Mouse (Mus musculus) adrenal gland, postnatal 25 days (tissue): ENCODE measurements around the gene Ift122. TPM values are rescaled to one million over a fixed set of nuclear protein-coding genes. Genes with fewer than 3 reads are reported as not detected.

Source experiments
- DNase-seq: peaks from one replicate; pipeline ENCODE4 v3.0.0; 2021; ENCODE audit warnings: mixed read lengths
- total RNA-seq: library from RNA; stranded (reverse); gene quantifications from 2 replicates; pipeline ENCODE4 v1.2.3, GENCODE M21; 2021

Ift122 gene
- total RNA-seq, 1 experiment from 2014 or later = 19.2 TPM

DNA sequence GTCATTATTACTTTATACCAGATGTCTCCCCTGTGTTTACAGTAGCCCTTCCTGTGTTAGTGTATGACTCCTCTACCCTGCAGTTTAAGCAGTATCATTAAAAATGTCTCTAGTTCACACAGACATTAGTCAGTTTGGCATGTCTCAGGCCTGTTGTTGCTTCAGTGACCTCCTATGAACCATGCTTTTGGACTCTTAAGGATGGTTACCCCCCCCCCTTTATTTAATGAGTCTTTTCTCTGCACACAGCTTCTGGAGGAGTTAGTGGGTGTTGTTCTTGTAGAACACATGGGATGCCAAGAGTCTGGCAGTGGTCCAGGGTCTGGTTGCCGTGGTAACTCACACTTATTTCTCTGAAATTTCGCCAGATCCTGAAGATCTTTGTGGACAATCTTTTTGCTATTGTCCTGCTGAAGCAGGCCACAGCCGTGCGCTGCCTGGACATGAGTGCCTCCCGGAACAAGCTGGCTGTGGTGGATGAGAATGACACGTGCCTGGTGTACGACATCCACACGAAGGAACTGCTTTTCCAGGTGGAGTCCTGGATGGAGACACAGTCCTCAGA is 38.3 kb downstream of the Ift122 start:
- no peak for DNase-seq

- DNase-seq = no peak
Measured at GRCm38 (mm10) chr6:115892363-115892762, 39.1 kb downstream of the Ift122 start.

DNA sequence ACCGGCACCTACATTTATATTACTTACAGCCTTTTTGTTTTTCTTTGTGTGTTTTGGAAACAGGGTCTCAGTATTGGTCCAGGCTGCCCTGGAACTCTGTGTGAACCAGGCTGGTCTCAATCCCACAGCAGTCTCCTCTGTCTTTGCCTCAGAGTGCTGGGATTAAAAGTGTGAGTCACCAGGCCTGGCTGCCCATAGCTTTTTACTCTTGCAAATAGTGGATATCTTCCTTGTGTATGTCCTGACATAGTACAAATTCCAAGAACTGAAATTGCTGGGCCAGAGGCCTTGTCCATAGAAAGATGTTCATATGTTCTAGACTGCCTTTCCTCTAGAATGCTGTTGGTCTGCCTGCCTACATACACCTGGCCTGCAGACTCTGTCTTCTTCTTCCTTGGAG is 43.1 kb downstream of the Ift122 start:
- no peak for DNase-seq

DNA sequence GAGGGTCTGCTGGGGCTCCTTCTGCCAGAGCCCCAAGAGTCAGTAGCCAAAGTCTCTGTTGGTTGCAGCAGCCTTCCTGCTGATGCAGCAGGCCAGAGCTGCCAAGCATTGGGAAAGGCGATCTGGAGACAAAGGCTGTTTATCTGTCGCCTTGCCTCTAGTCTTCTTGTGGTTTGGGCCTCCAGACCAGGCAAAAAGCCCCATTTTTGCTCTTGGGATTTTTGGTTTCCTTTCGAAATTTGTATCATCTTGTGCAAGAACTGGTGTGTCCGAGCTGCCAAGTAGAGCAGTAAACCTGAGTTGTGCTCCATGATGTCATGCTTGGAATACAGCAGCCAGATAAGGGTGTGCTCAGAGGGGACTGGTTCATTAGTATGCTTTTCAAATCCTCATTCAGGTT is 43.8 kb downstream of the Ift122 start:
- DNase-seq = no peak

- no peak for DNase-seq
Measured at GRCm38 (mm10) chr6:115897926-115898520, 44.8 kb downstream of the Ift122 start.

- peak; percentile 78 for DNase-seq
Measured at GRCm38 (mm10) chr6:115901062-115901461, 47.8 kb downstream of the Ift122 start.

DNA sequence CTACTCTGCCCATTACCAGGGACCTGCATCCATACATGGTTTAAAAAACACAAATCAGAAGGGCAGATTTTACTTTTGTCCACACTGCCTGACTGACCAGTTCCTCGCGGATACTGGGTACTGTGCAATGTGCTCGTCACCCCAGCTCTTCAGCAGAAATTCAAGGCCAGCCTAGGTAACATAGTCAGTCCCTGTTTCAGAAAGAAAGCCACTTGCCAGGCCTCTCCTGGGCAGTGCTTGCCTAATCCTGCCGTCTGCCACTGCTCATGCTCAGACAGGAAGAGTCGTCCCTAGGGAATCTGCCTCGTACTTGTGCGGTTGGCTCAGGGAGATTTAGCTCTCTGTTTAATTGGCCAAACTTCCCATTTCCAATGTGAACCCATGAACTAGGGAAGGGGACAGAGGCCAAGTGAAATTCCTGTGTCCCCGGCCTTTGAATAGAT is 48.2 kb downstream of the Ift122 start:
- peak; percentile 51 for DNase-seq

- no peak for DNase-seq
Measured at GRCm38 (mm10) chr6:115902545-115902944, 49.3 kb downstream of the Ift122 start.

- no peak for DNase-seq
Measured at GRCm38 (mm10) chr6:115905568-115905967, 52.3 kb downstream of the Ift122 start.

GRCm38 (mm10) chr6:115906455-115906854 is 53.2 kb downstream of the Ift122 start:
- DNase-seq = no peak

GRCm38 (mm10) chr6:115906871-115907270 is 53.6 kb downstream of the Ift122 start:
- no peak for DNase-seq

- DNase-seq = no peak
Measured at GRCm38 (mm10) chr6:115908421-115908982, 55.2 kb downstream of the Ift122 start.

DNA sequence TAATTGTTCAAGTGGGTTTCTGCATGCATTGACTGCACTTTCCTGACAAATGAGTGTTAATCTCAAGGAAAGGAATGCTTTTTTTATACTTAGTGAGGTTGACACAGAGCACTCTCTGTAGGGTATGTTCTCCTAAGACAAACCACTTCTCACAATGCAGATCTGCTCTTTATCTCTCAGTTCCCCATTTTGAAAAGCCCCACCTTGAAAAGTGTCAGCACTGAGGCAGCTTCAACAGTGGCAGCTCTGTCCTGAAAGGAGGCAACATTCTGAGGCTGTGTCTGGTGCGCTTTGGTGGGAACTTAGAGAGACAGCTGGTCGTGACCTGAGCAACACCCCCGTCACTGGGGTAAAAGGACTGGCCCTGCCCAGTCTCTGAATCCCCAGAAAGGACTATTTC is 55.8 kb downstream of the Ift122 start:
- no peak for DNase-seq

GRCm38 (mm10) chr6:115909940-115910339 is 56.7 kb downstream of the Ift122 start:
- DNase-seq = peak; percentile 44

- DNase-seq = no peak
Measured at GRCm38 (mm10) chr6:115911763-115912162, 58.5 kb downstream of the Ift122 start.

DNA sequence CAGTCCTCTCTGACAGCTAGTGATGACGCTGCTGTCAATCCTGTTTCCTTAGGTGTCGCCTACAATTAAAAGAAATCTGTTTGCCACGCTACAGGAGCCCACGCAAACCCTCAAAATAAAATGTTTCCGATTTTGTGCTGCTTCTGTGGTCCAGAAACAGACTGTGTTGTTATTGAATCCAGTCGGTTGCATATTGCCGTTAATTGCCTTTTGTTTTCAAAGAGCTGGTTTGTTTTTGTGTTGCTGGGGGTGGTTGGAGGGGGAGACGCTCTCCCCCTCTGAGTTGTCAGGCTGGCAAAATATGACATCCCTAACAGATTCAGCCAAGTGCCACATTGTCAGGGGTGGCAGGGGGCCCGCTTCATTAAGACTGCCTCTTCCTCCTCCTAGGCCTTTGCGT is 60.2 kb downstream of the Ift122 start:
- DNase-seq = no peak

DNA sequence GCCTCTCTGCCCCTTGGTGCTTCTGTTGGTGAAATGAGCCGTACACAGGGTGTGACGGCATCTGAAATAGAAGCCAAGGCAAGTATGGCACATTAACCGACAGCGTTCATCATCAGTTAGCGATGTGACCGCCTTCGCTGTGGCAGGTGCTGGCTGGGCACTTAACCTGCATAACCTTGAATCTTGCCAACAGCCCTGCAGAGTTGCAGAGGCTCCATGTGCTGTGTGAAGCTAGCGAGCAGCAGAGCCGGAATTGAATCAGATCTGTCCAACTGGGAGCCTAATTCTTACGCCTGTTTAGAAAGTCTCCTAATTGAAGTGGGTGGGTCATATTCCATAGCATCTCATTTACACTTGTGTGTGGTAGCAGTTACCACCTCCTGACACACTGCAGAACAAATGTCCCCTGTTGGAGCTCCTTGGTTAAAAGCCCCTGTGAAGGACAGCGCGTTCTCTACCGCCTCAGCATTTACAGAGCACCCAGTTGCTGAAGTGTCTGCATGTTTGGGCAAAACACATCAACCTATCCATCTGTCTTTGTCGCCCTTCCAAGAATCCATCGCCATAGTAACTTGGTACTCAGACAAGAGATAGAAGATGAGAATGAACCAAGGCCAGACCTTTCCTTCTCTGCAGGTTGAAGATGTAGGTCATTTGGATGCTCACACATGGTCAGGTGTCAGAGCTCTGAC is 61.4 kb downstream of the Ift122 start:
- no peak for DNase-seq

DNA sequence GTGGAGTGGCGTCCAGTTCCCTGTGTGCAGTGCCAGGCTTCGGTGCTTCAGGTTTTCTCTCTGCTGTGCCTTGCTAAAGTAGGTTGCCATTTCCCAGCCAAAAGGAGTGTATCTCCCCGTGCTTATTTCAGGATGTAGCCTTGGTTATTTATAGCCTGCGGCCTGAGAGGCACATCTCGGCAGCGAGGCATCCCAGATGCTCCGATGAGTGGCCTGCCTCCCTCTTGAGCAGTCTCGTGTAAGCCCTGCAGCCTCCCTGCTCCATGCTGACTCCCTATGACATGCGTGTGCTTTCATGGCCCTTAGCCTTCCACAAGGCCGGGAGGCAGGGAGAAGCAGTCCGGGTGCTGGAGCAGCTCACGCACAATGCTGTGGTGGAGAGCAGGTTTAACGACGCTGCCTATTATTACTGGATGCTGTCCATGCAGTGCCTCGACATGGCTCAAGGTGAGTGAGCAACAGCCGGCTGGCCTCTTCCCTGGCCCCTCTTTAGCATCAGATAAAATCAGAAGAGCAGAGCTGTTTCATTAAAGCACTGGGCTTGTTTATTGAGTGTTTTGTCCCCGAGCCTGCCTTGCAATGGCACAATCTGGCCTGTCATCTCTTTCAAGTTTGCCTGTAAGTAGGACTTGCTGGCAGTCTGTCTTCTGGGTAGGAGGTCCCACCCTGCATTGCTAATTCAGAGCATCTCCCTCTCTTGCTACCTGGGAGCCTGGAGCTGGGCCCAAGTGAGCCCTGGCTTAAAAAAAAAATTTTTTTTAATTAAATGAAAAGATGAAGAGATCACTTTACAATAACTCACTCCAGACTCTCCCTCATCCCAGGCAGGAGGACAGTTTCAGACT is 62.6 kb downstream of the Ift122 start:
- DNase-seq = no peak

GRCm38 (mm10) chr6:115916611-115917010 is 63.3 kb downstream of the Ift122 start:
- no peak for DNase-seq

- DNase-seq = no peak
Measured at GRCm38 (mm10) chr6:115918615-115919014, 65.3 kb downstream of the Ift122 start.

DNA sequence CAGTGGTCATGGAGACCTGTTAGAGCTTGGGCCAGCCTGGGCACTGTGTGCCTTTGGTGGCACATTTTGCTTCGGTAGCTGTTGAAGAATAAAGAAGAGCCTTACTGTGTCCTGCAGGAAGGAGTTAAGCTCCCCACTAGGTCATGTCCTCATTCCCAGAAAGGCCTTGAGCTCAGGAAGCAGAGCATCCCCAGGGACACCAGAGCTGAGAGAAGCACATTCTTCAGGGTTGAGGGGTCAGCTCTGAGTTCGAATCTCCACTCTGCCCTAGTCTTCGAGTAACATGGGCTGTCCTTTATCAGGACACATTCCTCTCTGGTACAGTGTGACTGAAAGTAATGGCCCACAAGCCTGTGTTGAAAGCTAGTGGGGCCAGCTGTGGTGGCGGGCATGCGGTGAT is 66.6 kb downstream of the Ift122 start:
- DNase-seq = no peak

GRCm38 (mm10) chr6:115924829-115925228 is 71.6 kb downstream of the Ift122 start:
- DNase-seq = no peak

DNA sequence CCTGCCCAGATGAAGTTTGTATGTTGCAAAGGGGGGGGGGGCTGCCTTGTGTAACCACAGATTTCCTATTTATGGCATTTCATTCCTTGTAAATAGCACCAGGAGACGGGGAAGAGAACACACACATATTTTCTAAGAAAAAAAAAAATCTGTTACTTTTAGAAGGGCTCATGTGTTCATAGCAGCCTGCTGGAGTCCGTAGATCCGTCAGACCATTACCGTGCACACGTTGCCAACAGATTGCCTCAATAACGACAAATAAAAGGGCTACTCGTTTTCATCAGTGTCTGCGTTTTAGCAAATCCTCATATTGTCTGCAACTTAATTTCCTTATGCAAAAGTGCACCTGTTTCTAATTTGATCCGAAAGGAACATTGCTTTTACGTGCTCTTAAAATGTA is 73.1 kb downstream of the Ift122 start:
- DNase-seq = no peak
